Mouse (Mus musculus) intestine, postnatal 0 days (tissue): ENCODE measurements at regions not wholly inside any gene's neighbourhood (a gene's known extent, or its start where the extent isn't known, plus 50 kb on each side); places are given as distances from the start of the nearest gene placed in this dataset.

Experiments used
- ATAC-seq: fragments of 200-750 bp; cut with Nextera tagmentation; 2 replicates; pipeline ENCODE4 v1.8.0; 2017; ENCODE audit warnings: mild to moderate bottlenecking, moderate TSS enrichment, moderate library complexity
- H3K27ac ChIP-seq: fragments of 300-500 bp; sonication (generic); 2 replicates; pipeline ENCODE4 v1.5.1; 2014; ENCODE audit warnings: mild to moderate bottlenecking, low read depth, low read length, moderate library complexity
- H3K27me3 ChIP-seq: fragments of 300-500 bp; sonication (generic); replicated peaks from 2 replicates; pipeline ENCODE4 v1.6.1; 2014; ENCODE audit warnings: low read length, mixed read lengths; ENCODE audit not compliant: control insufficient read depth, insufficient read depth
- H3K36me3 ChIP-seq: fragments of 300-500 bp; sonication (generic); 2 replicates; pipeline ENCODE4 v1.6.1; 2014; ENCODE audit warnings: mild to moderate bottlenecking, moderate library complexity; ENCODE audit not compliant: control insufficient read depth, insufficient read depth
- H3K4me1 ChIP-seq: fragments of 300-500 bp; sonication (generic); replicated peaks from 2 replicates; pipeline ENCODE4 v1.6.1; 2014; ENCODE audit warnings: antibody characterized with exemption, low read length, mixed read lengths; ENCODE audit not compliant: control insufficient read depth, insufficient read depth
- H3K4me2 ChIP-seq: fragments of 300-500 bp; sonication (generic); replicated peaks from 2 replicates; pipeline ENCODE4 v1.6.1; 2014; ENCODE audit warnings: low read depth, mild to moderate bottlenecking, moderate library complexity
- H3K4me3 ChIP-seq: fragments of 300-500 bp; sonication (generic); 2 replicates; pipeline ENCODE4 v1.5.1; 2014; ENCODE audit warnings: low read depth, low read length
- H3K9ac ChIP-seq: fragments of 300-500 bp; sonication (generic); 2 replicates; pipeline ENCODE4 v1.6.1; 2014; ENCODE audit warnings: mild to moderate bottlenecking, low read depth, low read length
- H3K9me3 ChIP-seq: fragments of 300-500 bp; sonication (generic); 2 replicates; pipeline ENCODE4 v1.6.1; 2016; ENCODE audit warnings: mixed run types; ENCODE audit not compliant: control insufficient read depth
- CTCF ChIP-seq: sonication (generic); IDR thresholded peaks from 2 replicates; pipeline ENCODE4 v1.5.1; 2016; ENCODE audit warnings: low read depth, mild to moderate bottlenecking, control low read depth, antibody characterized with exemption, moderate library complexity
- WGBS: fragments of 180-500 bp; shearing (Covaris S2); extraction: QIAGEN DNeasy Blood & Tissue Kit; methylation state at CpG from one replicate; pipeline ENCODE4 v1.1.7; 2014; 5-methylcytosine and 5-hydroxymethylcytosine counted together

DNA sequence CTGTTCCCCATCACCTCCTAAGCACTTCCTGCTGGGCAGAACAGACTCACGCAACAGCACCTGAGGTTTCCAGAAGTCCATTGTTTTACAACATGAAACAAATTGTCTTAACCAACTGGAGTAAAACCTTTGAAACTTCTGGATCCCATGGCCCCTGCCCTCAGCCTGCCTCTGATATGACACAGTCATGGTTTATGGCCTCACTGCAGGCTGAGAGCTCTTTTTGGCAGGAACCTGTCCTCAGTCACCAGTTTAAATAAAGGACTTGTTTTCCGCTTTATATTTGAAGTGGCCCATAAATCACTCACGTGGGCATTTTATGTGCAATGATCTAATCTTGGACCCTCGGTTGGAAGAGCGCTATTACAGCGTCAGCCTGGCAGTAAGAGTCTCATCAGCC, 388.5 kb upstream of the Atp11b start:
- Histone ChIP-seq H3K27me3 (no peaks in the 10 kb centered on the region), H3K4me2 (no peak overlapping the region), H3K27ac (no peak overlapping the region), H3K9me3 (no peaks in the 10 kb centered on the region), H3K4me3 (no peak overlapping the region), H3K36me3 (no peaks in the 10 kb centered on the region), H3K4me1 (no peaks in the 10 kb centered on the region), H3K9ac (no peak overlapping the region)
- no peak for ATAC-seq
- TF ChIP-seq CTCF, result no peak
- WGBS, result 37% methylated on average over 6 of the region's 6 CpGs

DNA sequence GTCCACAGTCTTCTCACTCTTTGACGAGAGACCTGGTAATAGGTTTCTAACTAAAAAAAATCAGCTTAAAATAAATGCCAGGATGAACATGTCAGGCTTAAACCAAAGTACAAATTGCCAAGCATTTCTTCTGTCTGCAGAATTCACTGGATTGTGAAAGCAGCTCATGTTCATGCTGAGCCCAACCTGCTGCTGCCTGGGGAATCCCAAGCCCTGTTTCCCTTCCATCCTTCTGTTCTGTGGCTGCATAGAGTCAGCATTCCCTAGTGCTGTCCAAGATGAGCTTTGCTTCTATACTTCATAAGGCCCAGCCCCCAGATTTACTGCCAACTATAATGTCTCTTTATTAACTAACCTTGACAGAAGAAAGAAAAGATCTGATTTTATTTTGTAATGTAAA, 381.6 kb upstream of the Atp11b start:
- ATAC-seq, result no peak
- Histone ChIP-seq H3K27ac (no peak overlapping the region), H3K36me3 (no peaks in the 10 kb centered on the region), H3K4me1 (no peaks in the 10 kb centered on the region), H3K9ac (no peak overlapping the region), H3K4me3 (no peak overlapping the region), H3K9me3 (no peaks in the 10 kb centered on the region), H3K27me3 (no peaks in the 10 kb centered on the region), H3K4me2 (no peak overlapping the region)
- 77% methylated on average over 1 of the region's 1 CpGs for WGBS
- TF ChIP-seq CTCF, result no peak

DNA sequence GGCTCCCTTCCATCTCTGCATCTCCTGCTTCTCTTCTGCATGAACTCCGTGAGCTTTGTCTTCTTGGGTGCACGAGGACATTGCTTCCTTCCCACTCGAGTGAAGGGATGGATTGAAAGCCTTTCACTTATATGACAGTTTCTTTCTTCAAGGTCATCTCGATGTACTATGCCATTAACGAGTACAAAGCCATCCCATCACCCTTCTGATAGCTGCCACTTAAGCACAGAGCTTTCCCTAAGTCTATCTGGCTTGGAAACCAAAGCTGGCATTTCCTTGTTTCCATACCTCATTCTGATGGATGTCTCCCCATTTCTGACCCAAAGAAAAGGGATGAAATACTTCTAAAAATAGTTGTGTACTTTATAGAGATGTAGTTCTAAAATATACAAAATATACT, 366.5 kb upstream of the Atp11b start:
- H3K9ac ChIP-seq, result no peak overlapping the region
- H3K4me3 ChIP-seq, result no peak overlapping the region
- no peaks in the 10 kb centered on the region for H3K36me3 ChIP-seq
- H3K4me2 ChIP-seq, result no peak overlapping the region
- H3K4me1 ChIP-seq, result no peaks in the 10 kb centered on the region
- no peak for TF ChIP-seq CTCF
- no peak overlapping the region for H3K27ac ChIP-seq
- no peak for ATAC-seq
- H3K9me3 ChIP-seq, result no peaks in the 10 kb centered on the region
- no peaks in the 10 kb centered on the region for H3K27me3 ChIP-seq
- 79% methylated on average over 5 of the region's 5 CpGs for WGBS

DNA sequence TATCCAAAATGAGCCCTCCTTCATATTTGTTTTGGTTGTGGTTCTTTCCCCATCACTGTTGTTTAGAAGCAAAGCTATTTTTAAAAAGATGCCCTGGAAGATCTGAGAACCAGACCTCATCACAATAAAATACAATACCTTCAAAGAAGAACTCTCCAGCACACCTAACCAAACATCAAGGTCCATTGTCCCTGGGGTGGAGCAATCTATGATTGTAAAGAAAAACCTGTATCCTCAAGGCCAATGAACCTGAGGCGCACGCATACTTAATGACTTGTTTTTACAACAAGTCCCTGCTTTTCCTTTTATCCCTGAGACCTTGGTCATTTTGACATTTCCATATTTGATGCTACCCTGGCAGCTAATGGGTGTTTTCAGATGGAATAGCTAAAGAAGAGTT, 361.2 kb upstream of the Atp11b start:
- Histone ChIP-seq H3K9ac (no peak overlapping the region), H3K4me3 (no peak overlapping the region), H3K4me1 (no peaks in the 10 kb centered on the region), H3K36me3 (no peaks in the 10 kb centered on the region), H3K27ac (no peak overlapping the region), H3K9me3 (no peaks in the 10 kb centered on the region), H3K4me2 (no peak overlapping the region), H3K27me3 (no peaks in the 10 kb centered on the region)
- WGBS, result 90% methylated on average over 2 of the region's 2 CpGs
- TF ChIP-seq CTCF, result no peak
- ATAC-seq, result no peak

DNA sequence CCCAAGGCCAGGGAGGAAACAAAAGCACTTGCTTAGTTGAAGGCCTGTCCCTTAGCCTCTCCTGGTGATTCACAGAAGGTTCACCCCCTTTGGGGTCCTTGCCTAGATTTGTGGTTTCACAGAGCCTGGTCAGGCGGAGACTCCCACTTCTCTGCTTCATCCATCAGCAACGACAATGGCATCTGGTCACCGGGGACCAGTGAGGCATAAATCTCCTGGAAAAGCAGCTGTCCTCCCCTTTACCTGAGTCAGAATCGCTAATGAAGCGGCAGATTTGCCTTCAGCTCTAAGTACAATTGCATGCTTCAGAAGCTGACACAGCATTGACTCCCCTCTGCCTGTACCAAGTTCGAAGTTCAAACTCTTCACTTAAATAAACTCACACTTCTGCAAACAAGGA, 353.7 kb upstream of the Atp11b start:
- no peak overlapping the region for H3K4me2 ChIP-seq
- TF ChIP-seq CTCF, result no peak

DNA sequence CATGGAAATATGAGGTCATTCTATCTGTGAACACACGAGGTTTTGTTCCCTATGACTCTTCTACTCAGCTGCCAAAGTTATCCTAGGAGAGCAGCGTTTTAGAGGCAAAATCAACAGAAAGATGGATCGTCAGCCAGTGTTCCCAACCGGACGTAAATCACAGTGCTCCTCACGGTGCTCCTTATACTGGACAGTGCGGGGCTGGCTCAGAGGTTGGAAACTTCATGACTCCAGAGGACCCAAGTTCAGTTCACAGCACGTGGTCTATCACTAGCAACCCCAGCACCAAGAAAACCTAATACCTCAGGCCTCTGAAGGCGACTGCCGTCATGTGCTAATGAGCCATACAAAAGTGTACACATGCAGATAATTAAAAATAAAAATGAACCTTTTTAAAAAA, 351.2 kb upstream of the Atp11b start:
- no peaks in the 10 kb centered on the region for H3K9me3 ChIP-seq
- WGBS, result 83% methylated on average over 10 of the region's 10 CpGs
- no peak overlapping the region for H3K27ac ChIP-seq
- H3K36me3 ChIP-seq, result no peaks in the 10 kb centered on the region
- no peak overlapping the region for H3K4me3 ChIP-seq
- H3K4me1 ChIP-seq, result no peaks in the 10 kb centered on the region
- H3K27me3 ChIP-seq, result no peaks in the 10 kb centered on the region
- TF ChIP-seq CTCF, result no peak
- H3K9ac ChIP-seq, result no peak overlapping the region
- H3K4me2 ChIP-seq, result no peak overlapping the region
- no peak for ATAC-seq

More for the DNA sequence above, 353.7 kb upstream of the Atp11b start:
- ATAC-seq, result no peak
- H3K9ac ChIP-seq, result no peak overlapping the region
- H3K27ac ChIP-seq, result no peak overlapping the region
- H3K4me3 ChIP-seq, result no peak overlapping the region
- no peaks in the 10 kb centered on the region for H3K27me3 ChIP-seq
- H3K36me3 ChIP-seq, result no peaks in the 10 kb centered on the region
- WGBS, result 31% methylated on average over 6 of the region's 6 CpGs
- H3K4me1 ChIP-seq, result no peaks in the 10 kb centered on the region
- no peaks in the 10 kb centered on the region for H3K9me3 ChIP-seq

DNA sequence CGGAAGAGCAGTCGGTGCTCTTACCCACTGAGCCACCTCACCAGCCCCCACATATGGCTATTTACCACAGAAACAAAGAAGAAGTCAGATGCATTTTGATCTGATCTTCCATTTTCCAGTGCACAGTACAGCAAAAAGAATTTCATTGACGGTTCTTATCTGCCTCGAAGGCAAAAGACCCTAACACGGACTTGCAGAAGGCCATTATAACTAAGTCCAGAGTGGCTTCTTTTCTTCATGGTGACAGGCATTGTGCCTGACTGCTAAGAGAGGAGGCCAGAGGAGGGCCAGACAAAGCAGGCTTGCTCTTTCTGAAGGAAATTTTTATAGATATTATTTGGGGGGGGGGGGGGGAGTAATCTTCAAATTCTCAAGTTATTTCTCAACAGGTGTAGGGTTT, 350.0 kb upstream of the Atp11b start:
- WGBS, result 86% methylated on average over 5 of the region's 5 CpGs
- no peak overlapping the region for H3K27ac ChIP-seq
- H3K4me1 ChIP-seq, result no peaks in the 10 kb centered on the region
- H3K36me3 ChIP-seq, result no peaks in the 10 kb centered on the region
- H3K4me2 ChIP-seq, result no peak overlapping the region
- no peak for ATAC-seq
- H3K27me3 ChIP-seq, result no peaks in the 10 kb centered on the region
- TF ChIP-seq CTCF, result no peak
- no peak overlapping the region for H3K9ac ChIP-seq
- no peak overlapping the region for H3K4me3 ChIP-seq
- H3K9me3 ChIP-seq, result no peaks in the 10 kb centered on the region
